Mouse (Mus musculus) G1E (cell line): ENCODE data around the gene Ddx18. TPM values are rescaled to one million over a fixed set of nuclear protein-coding genes. Genes with fewer than 3 reads are reported as not detected.

Source experiments
- ATAC-seq: 2 replicates; pipeline ENCODE4 v1.8.0; 2016; ENCODE audit warnings: mild to moderate bottlenecking; ENCODE audit not compliant: insufficient number of reproducible peaks, poor library complexity, low FRiP score, severe bottlenecking; ENCODE audit errors: extremely low read depth
- DNase-seq: peaks from one replicate; pipeline ENCODE4 v3.0.0; 2012; ENCODE audit warnings: low spot score
- H3K27me3 ChIP-seq: 2 replicates; pipeline ENCODE4 v1.6.1; 2012; ENCODE audit warnings: mild to moderate bottlenecking, low read length, inconsistent platforms; ENCODE audit not compliant: insufficient read depth
- H3K36me3 ChIP-seq: replicated peaks from 2 replicates; pipeline ENCODE3; 2012; ENCODE audit warnings: mild to moderate bottlenecking, inconsistent platforms
- H3K4me1 ChIP-seq: 2 replicates; pipeline ENCODE4 v1.6.1; 2012; ENCODE audit warnings: low read depth, low read length, inconsistent platforms, mixed read lengths; ENCODE audit not compliant: insufficient read depth
- H3K4me3 ChIP-seq: 2 replicates; pipeline ENCODE4 v1.5.1; 2012; ENCODE audit warnings: low read depth, mild to moderate bottlenecking, inconsistent platforms, low read length, moderate library complexity, mixed read lengths
- H3K9me3 ChIP-seq: replicated peaks from 2 replicates; pipeline ENCODE4 v1.6.1; 2012; ENCODE audit warnings: inconsistent platforms
- CTCF ChIP-seq: IDR thresholded peaks from 2 replicates; pipeline ENCODE4 v1.5.1; 2012; ENCODE audit warnings: low read depth, low read length, inconsistent platforms, mixed read lengths
- GATA1 ChIP-seq: IDR thresholded peaks from 2 replicates; pipeline ENCODE4 v1.6.1; 2012; ENCODE audit warnings: borderline replicate concordance, low read length, inconsistent platforms, mixed read lengths
- GATA2 ChIP-seq: IDR thresholded peaks from 2 replicates; pipeline ENCODE4 v1.6.1; 2012; ENCODE audit warnings: low read depth, low read length, inconsistent platforms, borderline replicate concordance
- POLR2AphosphoS5 ChIP-seq: IDR thresholded peaks from 2 replicates; pipeline ENCODE4 v1.6.1; 2012; ENCODE audit warnings: low read depth, low read length, inconsistent platforms; ENCODE audit not compliant: insufficient replicate concordance
- TAL1 ChIP-seq: conservative IDR thresholded peaks from 2 replicates; pipeline ENCODE4 v1.6.1; 2012; ENCODE audit warnings: low read depth, low read length, inconsistent platforms, mixed read lengths
- polyA plus RNA-seq: library from polyadenylated mRNA; stranded (reverse); fragments of >175 nt; gene quantifications from 2 replicates; pipeline ENCODE4 v1.2.3, GENCODE M21; 2012
- total RNA-seq, 2 experiments: library from RNA; stranded (forward) in 1 of 2; stranded (reverse) in 1 of 2; fragments of 200-1000 nt in 1 of 2; fragments of >200 nt in 1 of 2; fragmentation: Nextera tagmentation in 1 of 2; gene quantifications; 2 replicates each; pipeline ENCODE4 v1.2.3; 2014 to 2017

Gene Ddx18
- total and polyA plus RNA-seq, 3 experiments, result 21.6 to 296 (median 109) TPM

- ATAC-seq (no peak), DNase-seq (no peak)
- H3K4me1 ChIP-seq, result no peaks in the 10 kb centered on the region
- H3K36me3 ChIP-seq, result no peaks in the 10 kb centered on the region
- no peak overlapping the region for H3K4me3 ChIP-seq
- TF ChIP-seq GATA2 (no peak), TAL1 (no peak), CTCF (no peak), POLR2AphosphoS5 (no peak), GATA1 (no peak)
- H3K9me3 ChIP-seq, result no peaks in the 10 kb centered on the region
- H3K27me3 ChIP-seq, result no peaks in the 10 kb centered on the region
Measured at GRCm38 (mm10) chr1:121596951-121597625, 29.3 kb upstream of the Ddx18 start.

- no peaks in the 10 kb centered on the region for H3K4me1 ChIP-seq
- no peaks in the 10 kb centered on the region for H3K36me3 ChIP-seq
- no peak overlapping the region for H3K4me3 ChIP-seq
- no peaks in the 10 kb centered on the region for H3K27me3 ChIP-seq
- no peak for DNase-seq
- ATAC-seq, result no peak
- H3K9me3 ChIP-seq, result no peaks in the 10 kb centered on the region
- no peak for TF ChIP-seq CTCF
- no peak for TF ChIP-seq TAL1
- no peak for TF ChIP-seq GATA1
- TF ChIP-seq GATA2, result no peak
- TF ChIP-seq POLR2AphosphoS5, result no peak
Measured at GRCm38 (mm10) chr1:121584838-121585237, 17.0 kb upstream of the Ddx18 start.

- Histone ChIP-seq H3K9me3 (no peaks in the 10 kb centered on the region), H3K4me1 (no peaks in the 10 kb centered on the region), H3K27me3 (no peaks in the 10 kb centered on the region), H3K36me3 (no peaks in the 10 kb centered on the region), H3K4me3 (no peak overlapping the region)
- ATAC-seq (no peak), DNase-seq (no peak)
- no peak for TF ChIP-seq GATA2
- no peak for TF ChIP-seq CTCF
- TF ChIP-seq POLR2AphosphoS5, result no peak
- no peak for TF ChIP-seq TAL1
- no peak for TF ChIP-seq GATA1
Measured at GRCm38 (mm10) chr1:121581133-121581855, 13.5 kb upstream of the Ddx18 start.

- Histone ChIP-seq H3K36me3 (no peaks in the 10 kb centered on the region), H3K27me3 (no peaks in the 10 kb centered on the region), H3K4me3 (no peak overlapping the region), H3K4me1 (no peaks in the 10 kb centered on the region), H3K9me3 (no peaks in the 10 kb centered on the region)
- ATAC-seq (no peak), DNase-seq (no peak)
- TF ChIP-seq POLR2AphosphoS5 (no peak), GATA1 (no peak), CTCF (no peak), GATA2 (no peak), TAL1 (no peak)
Measured at GRCm38 (mm10) chr1:121577491-121577890, 9.7 kb upstream of the Ddx18 start.

GRCm38 (mm10) chr1:121570522-121570921, 2.7 kb upstream of the Ddx18 start:
- Histone ChIP-seq H3K27me3 (no peaks in the 10 kb centered on the region; the same call in 1 of the 2 replicates), H3K9me3 (no peaks in the 10 kb centered on the region), H3K4me3 (no peak overlapping the region), H3K4me1 (peaks cover 9% of the 10 kb centered on the region), H3K36me3 (peaks cover 2% of the 10 kb centered on the region)
- DNase-seq (no peak), ATAC-seq (no peak)
- TF ChIP-seq GATA1 (no peak), CTCF (no peak), GATA2 (no peak), TAL1 (no peak), POLR2AphosphoS5 (no peak)

GRCm38 (mm10) chr1:121557861-121558260, 9.9 kb downstream of the Ddx18 start:
- Histone ChIP-seq H3K36me3 (peaks cover 96% of the 10 kb centered on the region), H3K9me3 (no peaks in the 10 kb centered on the region), H3K4me3 (no peak overlapping the region), H3K27me3 (no peaks in the 10 kb centered on the region), H3K4me1 (peaks cover 4% of the 10 kb centered on the region; the same call in 1 of the 2 replicates)
- DNase-seq (no peak), ATAC-seq (no peak)
- TF ChIP-seq CTCF (no peak), POLR2AphosphoS5 (no peak), TAL1 (no peak), GATA1 (no peak), GATA2 (no peak)
